Mouse (Mus musculus) lung, embryonic 15.5 days (tissue): Measurements from ENCODE around the gene Ralbp1. TPM values are rescaled to one million over a fixed set of nuclear protein-coding genes. Genes with fewer than 3 reads are reported as not detected.
A peak's percentile ranks its signal among the peaks of the same experiment; 100 is the strongest.

Experiments used
- ATAC-seq: fragments of 200-750 bp; cut with Nextera tagmentation; 2 replicates; pipeline ENCODE4 v1.8.0; 2017; ENCODE audit warnings: moderate number of reproducible peaks, borderline replicate concordance; ENCODE audit not compliant: low FRiP score, low TSS enrichment; ENCODE audit errors: extremely low read depth
- H3K27ac ChIP-seq: fragments of 300-500 bp; sonication (generic); 2 replicates; pipeline ENCODE4 v1.5.1; 2015; ENCODE audit warnings: moderate library complexity, mild to moderate bottlenecking, inconsistent platforms
- H3K27me3 ChIP-seq: fragments of 300-500 bp; sonication (generic); 2 replicates; pipeline ENCODE4 v1.6.1; 2015; ENCODE audit warnings: inconsistent platforms
- H3K36me3 ChIP-seq: fragments of 300-500 bp; sonication (generic); 2 replicates; pipeline ENCODE4 v1.6.1; 2015; ENCODE audit warnings: inconsistent platforms
- H3K4me1 ChIP-seq: fragments of 300-500 bp; sonication (generic); 2 replicates; pipeline ENCODE4 v1.6.1; 2015; ENCODE audit warnings: inconsistent platforms
- H3K4me2 ChIP-seq: fragments of 300-500 bp; sonication (generic); 2 replicates; pipeline ENCODE4 v1.6.1; 2015; ENCODE audit warnings: inconsistent platforms, mild to moderate bottlenecking, moderate library complexity
- H3K4me3 ChIP-seq: fragments of 300-500 bp; sonication (generic); 2 replicates; pipeline ENCODE4 v1.5.1; 2015; ENCODE audit warnings: mild to moderate bottlenecking, inconsistent platforms
- H3K9ac ChIP-seq: fragments of 300-500 bp; sonication (generic); 2 replicates; pipeline ENCODE4 v1.6.1; 2015; ENCODE audit warnings: inconsistent platforms
- H3K9me3 ChIP-seq: fragments of 300-500 bp; sonication (generic); 2 replicates; pipeline ENCODE4 v1.6.1; 2016; ENCODE audit warnings: inconsistent platforms
- WGBS: fragments of 180-500 bp; shearing (Covaris S2); methylation state at CpG from one replicate; pipeline ENCODE4 v1.1.7; 2015; 5-methylcytosine and 5-hydroxymethylcytosine counted together
- polyA plus RNA-seq: library from polyadenylated mRNA; unstranded; fragments of >200 nt; fragmentation: Nextera tagmentation; extraction: Ambion mirVana; gene quantifications from 2 replicates; pipeline ENCODE4 v1.2.1, GENCODE M21; 2015

Gene Ralbp1
- polyA plus RNA-seq, 1 experiment from 2014 or later = 74.2 TPM

DNA sequence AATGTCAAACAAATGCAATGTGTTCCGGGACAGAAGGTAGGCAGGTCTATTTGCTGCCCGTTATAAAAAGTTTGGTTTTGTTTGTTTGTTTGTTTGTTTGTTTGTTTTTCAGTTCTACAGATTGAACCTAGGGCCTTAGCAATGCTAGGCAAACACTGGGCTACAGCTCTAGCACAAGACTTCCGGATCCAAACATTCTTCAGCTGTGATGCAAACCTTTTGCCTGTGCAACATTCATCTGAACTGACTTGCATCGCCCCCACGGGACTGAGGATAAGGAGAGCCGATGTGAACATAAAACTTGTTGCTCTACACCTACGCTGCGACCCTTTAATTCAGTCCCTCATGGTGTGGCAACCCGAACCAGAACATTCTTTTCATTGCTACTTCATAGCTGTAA is 973 bp upstream of the Ralbp1 start:
- H3K36me3 ChIP-seq = no peaks in the 10 kb centered on the region
- no peaks in the 10 kb centered on the region for H3K27me3 ChIP-seq
- peaks cover 38% of the 10 kb centered on the region for H3K4me1 ChIP-seq
- H3K9me3 ChIP-seq = no peaks in the 10 kb centered on the region
- H3K4me3 ChIP-seq = peak overlapping the region; percentile 99
- peak overlapping the region; percentile 99 for H3K27ac ChIP-seq
- no peak for ATAC-seq
- H3K9ac ChIP-seq = peak overlapping the region; percentile 79; the same call in 1 of the 2 replicates
- peak overlapping the region; percentile 92 for H3K4me2 ChIP-seq
- WGBS = 56% methylated on average over 9 of the region's 9 CpGs

DNA sequence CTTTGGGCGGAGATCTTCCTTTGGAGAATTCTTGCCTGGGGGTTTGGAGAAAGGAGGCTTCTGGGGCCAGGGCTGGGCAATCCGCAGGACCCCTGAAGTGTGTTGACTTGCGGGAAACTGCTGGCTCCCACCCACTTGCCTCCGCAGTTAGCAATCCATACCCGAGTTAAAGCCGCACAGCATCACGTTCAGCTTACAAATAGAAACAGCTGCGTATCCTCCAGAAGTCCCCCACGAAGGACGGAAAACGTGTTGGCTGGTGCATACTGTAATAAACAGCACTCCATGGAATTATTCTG is 251 bp downstream of the Ralbp1 start:
- Histone ChIP-seq H3K9me3 (no peaks in the 10 kb centered on the region), H3K4me2 (peak overlapping the region; percentile 92), H3K27ac (peak overlapping the region; percentile 99), H3K4me1 (peaks cover 38% of the 10 kb centered on the region), H3K4me3 (peak overlapping the region; percentile 99), H3K27me3 (no peaks in the 10 kb centered on the region), H3K9ac (peak overlapping the region; percentile 79), H3K36me3 (no peaks in the 10 kb centered on the region)
- ATAC-seq = no peak
- WGBS = under 1% methylated on average over 11 of the region's 11 CpGs

DNA sequence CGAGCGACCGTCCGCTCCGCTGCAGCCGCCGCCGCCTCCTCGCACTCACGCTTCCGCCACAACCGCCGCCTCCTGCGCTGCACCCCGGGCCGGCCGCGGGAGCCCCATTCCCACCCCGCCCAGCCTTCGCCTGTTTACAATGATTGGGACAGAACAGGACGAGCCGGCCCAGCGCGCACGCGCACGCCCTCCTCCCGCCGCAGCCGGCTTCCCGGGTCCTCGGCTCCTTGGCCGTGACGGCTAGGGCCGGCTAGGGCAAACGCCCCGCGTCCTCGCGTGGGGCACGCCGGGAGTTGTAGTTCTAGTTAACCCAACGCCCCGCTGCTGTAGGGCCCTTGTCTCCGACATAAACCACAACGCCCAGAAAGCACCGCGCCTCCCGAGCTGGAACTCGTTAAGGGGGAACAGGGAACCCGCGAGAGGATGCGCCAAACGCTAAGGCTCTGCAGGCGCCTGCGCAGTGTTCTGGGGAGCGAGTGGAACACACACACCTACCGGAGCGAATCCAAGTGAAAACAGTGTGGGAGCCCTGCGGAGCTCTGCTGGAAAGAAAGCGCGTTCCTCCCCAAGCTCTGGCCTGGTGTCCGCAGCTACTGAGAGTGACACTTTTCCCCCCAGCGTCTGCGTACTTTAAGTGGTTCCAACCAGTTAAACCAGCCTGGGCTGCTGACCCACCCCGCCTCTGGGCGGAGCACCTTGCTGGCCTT is 754 bp downstream of the Ralbp1 start:
- Histone ChIP-seq H3K36me3 (no peaks in the 10 kb centered on the region), H3K4me3 (peak overlapping the region; percentile 99), H3K27ac (peak overlapping the region; percentile 99), H3K9ac (peak overlapping the region; percentile 87), H3K4me1 (peaks cover 38% of the 10 kb centered on the region), H3K4me2 (peak overlapping the region; percentile 97), H3K9me3 (no peaks in the 10 kb centered on the region), H3K27me3 (no peaks in the 10 kb centered on the region)
- peak; percentile 99 for ATAC-seq
- WGBS = under 1% methylated on average over 67 of the region's 67 CpGs

DNA sequence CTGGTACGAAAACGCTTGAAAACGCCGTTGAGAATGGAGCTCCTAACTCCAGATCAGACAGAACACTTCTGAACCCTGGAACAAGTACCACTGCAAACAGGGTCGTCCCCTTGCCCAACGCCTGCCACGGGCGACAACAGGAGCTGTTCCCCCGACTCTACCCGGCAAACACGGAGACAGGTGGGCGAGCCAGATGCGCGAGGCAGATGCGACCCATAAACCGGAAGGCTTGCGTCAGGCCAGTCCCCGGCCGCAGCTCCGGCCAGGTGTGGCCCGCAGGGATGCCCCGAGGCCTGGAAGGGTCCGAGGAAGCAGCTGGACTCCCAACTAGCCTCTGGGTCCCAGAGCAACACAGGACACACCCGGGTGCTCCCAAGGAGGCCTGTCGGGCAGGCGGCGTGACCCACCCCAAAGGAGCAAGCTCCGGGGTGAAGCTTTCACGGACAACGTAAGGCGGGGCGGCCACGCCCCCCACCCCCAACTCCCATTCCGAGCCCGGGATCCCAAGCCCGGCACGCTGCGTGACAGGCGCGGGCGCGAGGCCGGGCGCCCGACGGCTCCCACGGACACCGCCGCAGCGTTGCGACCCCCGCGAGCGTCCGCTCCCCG is 1.4 kb downstream of the Ralbp1 start:
- under 1% methylated on average over 55 of the region's 56 CpGs for WGBS

DNA sequence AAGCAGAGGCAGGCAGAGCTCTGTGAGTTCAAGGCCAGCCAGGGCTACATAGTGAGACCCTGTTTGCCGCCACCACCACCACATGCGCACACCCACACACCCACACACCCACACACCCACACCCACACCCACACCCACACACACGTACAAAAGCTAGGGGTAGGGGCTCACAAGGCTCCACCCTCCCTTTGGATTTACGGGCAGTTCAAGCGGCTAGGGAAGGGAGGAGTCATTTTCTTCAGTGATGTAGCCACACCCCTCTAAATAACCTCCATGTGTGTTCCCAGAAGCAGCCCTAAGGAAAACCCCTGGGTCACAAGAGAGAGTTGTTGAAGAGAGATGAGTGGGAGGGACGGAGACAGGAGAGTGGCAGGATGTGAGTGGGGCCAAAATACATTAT is 8.6 kb downstream of the Ralbp1 start:
- ATAC-seq = no peak
- no peaks in the 10 kb centered on the region for H3K27me3 ChIP-seq
- H3K4me3 ChIP-seq = no peak overlapping the region
- H3K27ac ChIP-seq = no peak overlapping the region
- H3K4me1 ChIP-seq = peaks cover 11% of the 10 kb centered on the region
- H3K9ac ChIP-seq = no peak overlapping the region
- 61% methylated on average over 6 of the region's 6 CpGs for WGBS
- no peaks in the 10 kb centered on the region for H3K36me3 ChIP-seq
- no peak overlapping the region for H3K4me2 ChIP-seq
- H3K9me3 ChIP-seq = no peaks in the 10 kb centered on the region

More for the DNA sequence above, 1.4 kb downstream of the Ralbp1 start:
- Histone ChIP-seq H3K4me2 (peak overlapping the region; percentile 97), H3K4me1 (peaks cover 38% of the 10 kb centered on the region), H3K4me3 (peak overlapping the region; percentile 99), H3K36me3 (no peaks in the 10 kb centered on the region), H3K9me3 (no peaks in the 10 kb centered on the region), H3K27ac (peak overlapping the region; percentile 99), H3K9ac (peak overlapping the region; percentile 87), H3K27me3 (no peaks in the 10 kb centered on the region)
- ATAC-seq = peak; percentile 20

DNA sequence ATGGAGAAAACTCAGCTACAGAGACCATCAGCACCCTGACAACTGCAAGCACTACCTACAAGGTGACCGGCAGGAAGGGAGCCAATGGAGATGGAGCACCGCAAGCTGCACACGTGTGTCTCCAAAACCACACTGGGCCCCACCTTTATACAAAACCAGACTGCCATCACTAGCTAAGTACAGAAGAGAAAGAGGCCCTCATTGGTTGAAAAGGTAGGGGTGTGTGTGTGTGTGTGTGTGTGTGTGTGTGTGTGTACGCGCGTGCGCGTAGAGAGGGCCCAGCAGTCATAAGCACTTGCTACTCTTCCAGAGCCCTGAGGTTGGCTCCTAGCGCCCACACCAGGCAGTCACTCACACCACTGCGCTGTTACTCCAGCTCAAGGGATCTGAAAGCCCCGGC is 11.8 kb downstream of the Ralbp1 start:
- peaks cover 11% of the 10 kb centered on the region for H3K4me1 ChIP-seq
- H3K4me2 ChIP-seq = no peak overlapping the region
- no peak overlapping the region for H3K27ac ChIP-seq
- no peaks in the 10 kb centered on the region for H3K27me3 ChIP-seq
- no peak for ATAC-seq
- H3K9ac ChIP-seq = no peak overlapping the region
- no peak overlapping the region for H3K4me3 ChIP-seq
- no peaks in the 10 kb centered on the region; the same call in 1 of the 2 replicates for H3K9me3 ChIP-seq
- 89% methylated on average over 11 of the region's 11 CpGs for WGBS
- H3K36me3 ChIP-seq = no peaks in the 10 kb centered on the region

DNA sequence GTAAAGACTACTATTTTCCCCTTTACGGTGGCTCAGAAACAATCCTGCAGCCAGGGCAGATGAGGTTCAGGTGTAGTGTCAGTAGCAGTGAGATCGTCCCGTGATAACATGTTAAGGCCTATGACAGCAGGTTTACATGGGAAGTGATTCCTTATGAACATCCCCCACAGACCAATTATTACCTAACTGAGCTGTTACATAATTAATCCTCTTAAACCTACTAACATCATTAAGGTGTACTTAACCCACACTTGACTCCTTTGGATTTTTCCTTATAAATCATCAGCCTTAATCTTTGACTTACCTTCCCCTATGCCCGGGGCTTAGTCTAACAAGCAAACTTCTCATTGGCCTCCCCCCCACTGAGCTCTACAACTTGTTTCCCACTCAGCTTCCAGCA is 12.4 kb downstream of the Ralbp1 start:
- 81% methylated on average over 4 of the region's 4 CpGs for whole genome bisulfite sequencing
- no peaks in the 10 kb centered on the region for H3K27me3 ChIP-seq

DNA sequence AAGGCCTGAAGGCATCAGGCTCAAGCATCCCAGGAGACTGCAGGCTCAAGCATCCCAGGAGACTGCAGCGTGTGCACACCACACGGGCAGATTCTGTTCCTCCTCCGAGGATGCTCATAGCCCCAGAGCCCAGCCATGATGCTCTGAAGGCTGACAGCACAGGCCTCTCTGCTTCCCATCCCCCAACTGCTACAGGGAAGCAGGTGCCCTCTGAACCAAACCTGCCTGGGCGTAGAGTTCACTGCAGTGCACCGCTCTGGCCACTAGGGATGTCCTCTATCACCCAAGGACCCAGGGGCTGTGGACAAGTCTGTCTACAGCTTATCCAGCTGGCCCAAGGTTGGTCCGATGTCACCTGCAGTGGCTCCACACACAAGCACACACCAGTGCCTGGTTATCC is 12.9 kb downstream of the Ralbp1 start:
- no peaks in the 10 kb centered on the region for H3K36me3 ChIP-seq
- H3K27me3 ChIP-seq = no peaks in the 10 kb centered on the region
- H3K9me3 ChIP-seq = no peaks in the 10 kb centered on the region; the same call in 1 of the 2 replicates
- 37% methylated on average over 6 of the region's 6 CpGs for WGBS
- no peak overlapping the region for H3K4me2 ChIP-seq
- no peak overlapping the region for H3K27ac ChIP-seq
- peak; percentile 51; the same call in 1 of the 2 replicates for ATAC-seq
- peaks cover 11% of the 10 kb centered on the region for H3K4me1 ChIP-seq
- H3K4me3 ChIP-seq = no peak overlapping the region
- no peak overlapping the region for H3K9ac ChIP-seq

More for the DNA sequence above, 12.4 kb downstream of the Ralbp1 start:
- Histone ChIP-seq H3K9me3 (no peaks in the 10 kb centered on the region; the same call in 1 of the 2 replicates), H3K9ac (no peak overlapping the region), H3K4me1 (peaks cover 11% of the 10 kb centered on the region), H3K4me2 (no peak overlapping the region), H3K27ac (no peak overlapping the region), H3K4me3 (no peak overlapping the region), H3K36me3 (no peaks in the 10 kb centered on the region)
- ATAC-seq = no peak

DNA sequence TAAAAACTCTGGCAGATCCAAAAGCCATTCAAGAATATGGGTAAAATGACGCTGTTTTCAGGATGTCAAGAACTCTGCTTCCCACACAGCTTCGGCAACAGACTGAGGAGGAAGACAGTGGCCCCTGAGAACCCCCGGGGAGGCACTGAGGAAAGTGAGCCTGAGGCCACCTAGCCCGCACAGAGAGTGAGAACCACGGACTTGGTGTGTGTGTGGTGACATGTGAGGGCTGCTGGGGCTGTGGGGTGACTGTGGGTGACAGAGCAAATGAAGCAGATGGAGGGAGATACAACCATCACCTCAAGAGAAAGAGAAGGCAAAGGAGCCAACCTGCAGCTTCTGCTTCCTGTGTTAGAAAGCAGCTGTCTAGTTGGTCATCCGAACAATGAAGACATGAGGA is 13.5 kb downstream of the Ralbp1 start:
- ATAC-seq = no peak
- 45% methylated on average over 6 of the region's 6 CpGs for WGBS
- H3K4me3 ChIP-seq = no peak overlapping the region
- H3K4me2 ChIP-seq = no peak overlapping the region
- H3K9me3 ChIP-seq = no peaks in the 10 kb centered on the region; the same call in 1 of the 2 replicates
- no peaks in the 10 kb centered on the region for H3K36me3 ChIP-seq
- peaks cover 11% of the 10 kb centered on the region for H3K4me1 ChIP-seq
- no peaks in the 10 kb centered on the region for H3K27me3 ChIP-seq
- 0 out of 2 replicates have a peak overlapping the region, but pooled peaks have one; percentile 5 for H3K9ac ChIP-seq
- H3K27ac ChIP-seq = peak overlapping the region; percentile 39; the same call in 1 of the 2 replicates

DNA sequence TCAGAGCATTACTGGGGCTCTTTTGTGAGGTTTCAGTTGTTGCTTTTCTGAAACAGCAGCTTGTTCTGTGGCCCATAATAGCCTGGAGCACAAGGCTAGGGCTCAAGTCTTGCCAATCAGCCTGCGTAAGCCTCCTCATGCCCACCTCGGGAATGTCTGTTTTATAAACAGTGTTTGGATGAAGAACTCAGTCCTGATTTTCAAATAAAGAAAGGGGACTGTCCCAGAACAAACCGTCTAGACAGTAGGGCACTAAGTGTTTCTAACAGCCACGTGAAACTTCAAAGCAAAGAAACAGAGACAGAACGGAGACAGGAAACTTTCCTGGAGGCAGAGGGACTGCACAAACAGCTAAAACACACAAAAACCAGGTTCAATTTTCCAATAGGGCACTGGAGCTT is 14.0 kb downstream of the Ralbp1 start:
- Histone ChIP-seq H3K36me3 (0 out of 2 replicates have a peak, but pooled peaks cover 2% of the 10 kb centered on the region), H3K9me3 (no peaks in the 10 kb centered on the region; the same call in 1 of the 2 replicates), H3K9ac (peak overlapping the region; percentile 5; the same call in 1 of the 2 replicates), H3K27me3 (no peaks in the 10 kb centered on the region), H3K27ac (peak overlapping the region; percentile 39; the same call in 1 of the 2 replicates), H3K4me3 (no peak overlapping the region), H3K4me2 (no peak overlapping the region), H3K4me1 (peaks cover 11% of the 10 kb centered on the region)
- no peak for ATAC-seq
- 17% methylated on average over 5 of the region's 5 CpGs for WGBS

DNA sequence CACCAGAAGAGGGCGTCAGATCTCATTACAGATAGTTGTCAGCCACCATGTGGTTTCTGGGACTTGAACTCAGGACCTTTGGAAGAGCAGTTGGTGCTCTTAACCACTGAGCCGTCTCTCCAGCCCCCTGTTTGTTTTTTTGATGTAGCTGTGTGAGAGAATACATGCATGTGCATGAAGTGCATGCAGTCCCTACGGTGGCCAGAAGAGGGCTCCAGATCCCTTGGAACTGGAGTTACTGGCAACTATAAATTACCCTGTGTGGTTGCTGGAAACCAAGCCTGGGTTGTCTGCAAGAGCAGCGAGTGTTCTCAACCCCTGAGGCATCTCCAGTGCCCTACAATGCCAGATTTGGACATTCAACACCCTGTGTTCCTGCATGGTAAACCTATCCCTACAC is 15.5 kb downstream of the Ralbp1 start:
- H3K9ac ChIP-seq = no peak overlapping the region
- no peaks in the 10 kb centered on the region; the same call in 1 of the 2 replicates for H3K9me3 ChIP-seq
- no peak overlapping the region for H3K4me3 ChIP-seq
- peaks cover 11% of the 10 kb centered on the region for H3K4me1 ChIP-seq
- 41% methylated on average over 4 of the region's 4 CpGs for WGBS
- H3K36me3 ChIP-seq = 0 out of 2 replicates have a peak, but pooled peaks cover 4% of the 10 kb centered on the region
- H3K27ac ChIP-seq = no peak overlapping the region
- H3K4me2 ChIP-seq = no peak overlapping the region
- H3K27me3 ChIP-seq = no peaks in the 10 kb centered on the region
- no peak for ATAC-seq

DNA sequence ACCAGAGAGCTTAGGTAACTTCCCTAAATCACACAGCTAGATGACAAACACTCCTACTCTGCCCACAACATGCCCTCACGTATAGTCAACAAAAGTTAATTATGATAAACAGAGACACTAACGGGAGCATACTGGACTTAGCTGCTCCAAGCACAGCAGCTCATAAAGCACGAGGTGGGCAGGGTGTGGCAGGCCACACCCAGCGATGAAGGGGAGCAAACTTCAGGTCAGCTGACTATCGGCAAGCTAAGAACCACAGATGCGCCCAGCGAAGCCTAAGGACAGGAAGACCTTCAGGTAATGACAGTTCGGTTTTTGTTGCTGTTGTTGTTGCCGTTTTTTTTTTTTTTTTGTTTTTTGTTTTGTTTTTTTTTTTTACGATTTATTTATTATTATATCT is 15.9 kb downstream of the Ralbp1 start:
- Histone ChIP-seq H3K4me2 (no peak overlapping the region), H3K4me3 (no peak overlapping the region), H3K9ac (no peak overlapping the region), H3K9me3 (no peaks in the 10 kb centered on the region; the same call in 1 of the 2 replicates), H3K27me3 (no peaks in the 10 kb centered on the region), H3K36me3 (0 out of 2 replicates have a peak, but pooled peaks cover 4% of the 10 kb centered on the region), H3K4me1 (peaks cover 11% of the 10 kb centered on the region), H3K27ac (no peak overlapping the region)
- WGBS = 85% methylated on average over 10 of the region's 10 CpGs
- no peak for ATAC-seq
